Mouse (Mus musculus): ENCODE data around the gene Esyt1.

- TF ChIP-seq CTCF (IDR thresholded peaks at IDR 0.05; ENCODE audit: insufficient read depth, low read length) = no peak
- TF ChIP-seq POLR2A (IDR thresholded peaks at IDR 0.05; ENCODE audit: borderline replicate concordance, extremely low read depth, low read depth, low read length) = peak; percentile 99
Measured at GRCm38 (mm10) chr10:128548947-128549681, 23.4 kb upstream of the Esyt1 start, which contains the start of gene Rpl41.
